Mouse (Mus musculus) lung, adult 2 months (tissue): ENCODE data around the gene Ube2i.

Experiments used
- CTCF ChIP-seq: fragments of 200-500 bp; IDR thresholded peaks from 2 replicates; pipeline ENCODE4 v1.5.1; 2011; ENCODE audit warnings: mild to moderate bottlenecking, low read length, control low read depth; ENCODE audit not compliant: insufficient read depth
- POLR2A ChIP-seq: fragments of 200-500 bp; IDR thresholded peaks from 2 replicates; pipeline ENCODE4 v1.6.1; 2011; ENCODE audit warnings: low read depth, mild to moderate bottlenecking, control low read depth, low read length, borderline replicate concordance; ENCODE audit errors: extremely low read depth

DNA sequence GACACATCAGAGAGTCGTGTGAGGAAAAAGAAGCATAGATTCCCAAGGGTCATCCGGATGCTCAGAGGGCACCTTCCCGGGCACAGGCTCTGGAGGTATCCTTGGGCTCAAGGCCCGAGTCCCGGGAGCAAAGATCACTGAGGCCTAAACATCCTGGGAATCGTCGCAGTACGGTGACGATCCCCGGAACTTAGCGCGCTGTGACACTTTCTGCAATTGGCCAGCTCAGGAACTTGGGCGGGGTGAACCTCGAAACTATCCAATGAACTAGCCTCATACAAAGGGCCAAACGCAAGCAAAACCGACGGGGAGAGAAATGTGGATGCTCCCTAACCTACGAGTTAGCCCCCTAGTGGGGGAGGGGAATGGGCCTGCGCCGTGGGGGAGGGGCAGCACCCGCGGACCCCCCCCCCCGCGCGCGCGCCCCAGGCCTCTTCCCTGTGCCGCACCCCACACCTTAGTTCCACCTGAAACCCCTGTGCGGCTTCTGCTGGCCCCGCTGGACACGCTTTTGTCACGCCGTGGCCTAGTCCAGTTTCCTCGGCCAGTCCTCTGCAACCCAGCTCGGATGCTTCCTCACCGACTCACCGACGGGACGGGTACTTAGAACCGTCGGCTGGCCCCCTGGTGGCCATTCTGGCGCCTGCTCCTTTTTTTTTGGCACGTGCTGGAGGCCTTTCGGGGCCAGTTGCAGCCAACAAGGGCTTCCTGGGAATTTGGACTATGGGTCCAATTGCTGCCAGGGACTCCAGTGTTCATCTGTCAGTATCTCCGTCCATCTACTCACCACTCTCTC, 518 bp downstream of the Ube2i start:
- TF ChIP-seq POLR2A (peak; percentile 64; the same call in 1 of the 2 replicates), CTCF (peak; percentile 54)
